Mouse (Mus musculus): ENCODE results near the gene Gm10406. TPM values are rescaled to one million over a fixed set of nuclear protein-coding genes. Genes with fewer than 3 reads are reported as not detected.
"Not testable (repeated sequence)": the region's sequence is repeated elsewhere in the genome, so short reads cannot be mapped to it uniquely, and the experiment has no call there.

The Gm10406 gene
- 1.0 and 1.7 TPM in 2 replicates for polyA plus RNA-seq (2014; fragmentation: Nextera tagmentation; extraction: Ambion mirVana)

GRCm38 (mm10) chr14:7026781-7027749 is at the start of gene Gm10406:
Gene Gm10406 (minus strand): TSS chr14:7027449.
- DNase-seq (ENCODE audit: low spot score, missing footprints), result peak; percentile 89
- H3K27me3 ChIP-seq (ENCODE audit: control insufficient read depth, insufficient read depth, low read length); H3K4me1 ChIP-seq (ENCODE audit: control insufficient read depth, insufficient read depth, low read length); H3K27ac ChIP-seq (ENCODE audit: low read depth, low read length); H3K9me3 ChIP-seq (ENCODE audit: control insufficient read depth, low read length); H3K36me3 ChIP-seq (ENCODE audit: control insufficient read depth, insufficient read depth, low read length); ATAC-seq (ENCODE audit: low FRiP score): not testable (repeated sequence)
- Histone ChIP-seq H3K4me3 (ENCODE audit: low read depth, low read length) (peak within 1 kb of the TSS; percentile 41), H3K9ac (ENCODE audit: low read length) (peak within 1 kb of the TSS; percentile 62), H3K4me2 (peak within 1 kb of the TSS; percentile 65)
- 1% methylated on average over 44 of the region's 70 CpGs for WGBS

DNA sequence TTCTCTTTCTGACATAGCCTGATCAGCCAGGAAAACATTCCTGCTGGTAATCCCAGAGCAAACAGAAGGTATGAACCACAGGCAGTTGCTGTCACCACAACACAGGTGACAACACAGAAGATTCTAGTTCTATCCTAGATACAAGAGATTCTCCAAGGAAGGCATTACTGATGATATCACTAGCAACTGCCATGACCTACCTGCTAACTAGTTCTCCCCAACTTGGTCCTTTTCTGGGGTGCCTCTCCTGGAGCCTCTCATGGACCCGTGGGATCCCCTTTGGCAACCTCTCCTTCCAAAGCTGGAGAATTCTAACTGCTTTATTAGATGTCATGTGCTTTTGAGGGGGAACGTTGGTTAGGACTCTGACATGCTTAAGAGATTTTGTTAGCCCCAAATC is 17.6 kb upstream of the Gm10406 start, which contains the start of gene Gm3685:
TSS of gene Gm3685 (minus strand) at position 101 of the 400 bp plus-strand sequence.
- not testable (repeated sequence) for H3K9ac ChIP-seq (ENCODE audit: low read length); H3K9me3 ChIP-seq (ENCODE audit: control insufficient read depth, low read length); H3K4me2 ChIP-seq; H3K36me3 ChIP-seq (ENCODE audit: control insufficient read depth, insufficient read depth, low read length); H3K4me3 ChIP-seq (ENCODE audit: low read depth, low read length); H3K27ac ChIP-seq (ENCODE audit: low read depth, low read length); DNase-seq (ENCODE audit: low spot score, missing footprints); H3K4me1 ChIP-seq (ENCODE audit: control insufficient read depth, insufficient read depth, low read length); H3K27me3 ChIP-seq (ENCODE audit: control insufficient read depth, insufficient read depth, low read length); ATAC-seq (ENCODE audit: low FRiP score)
- WGBS, result no CpG with 5 or more reads among the region's 2 CpGs

DNA sequence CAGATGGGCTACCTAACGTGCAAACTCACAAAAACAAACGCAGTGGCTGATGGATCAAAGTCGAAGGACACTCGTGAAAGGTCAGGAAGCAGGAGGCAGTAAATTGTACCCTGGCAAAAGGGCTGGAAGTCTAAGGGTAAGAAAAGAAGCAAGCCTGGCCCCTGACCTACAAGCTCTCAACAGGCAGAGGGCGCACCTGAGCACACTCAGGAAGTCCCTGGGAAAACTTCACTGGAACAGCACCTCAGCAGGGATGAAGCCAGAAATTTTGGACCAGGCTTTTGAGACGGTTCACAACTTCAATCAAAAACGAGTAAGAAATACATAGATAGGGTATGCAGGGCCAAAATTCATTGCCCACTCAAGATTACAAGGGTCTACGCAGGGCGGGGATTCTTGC is 975 bp downstream of the Gm10406 start:
- H3K4me2 ChIP-seq, result peak overlapping the region; percentile 65; the same call in 1 of the 2 replicates
- ATAC-seq (ENCODE audit: low FRiP score); H3K27ac ChIP-seq (ENCODE audit: low read depth, low read length); H3K27me3 ChIP-seq (ENCODE audit: control insufficient read depth, insufficient read depth, low read length); H3K9me3 ChIP-seq (ENCODE audit: control insufficient read depth, low read length); H3K9ac ChIP-seq (ENCODE audit: low read length); H3K4me1 ChIP-seq (ENCODE audit: control insufficient read depth, insufficient read depth, low read length); H3K36me3 ChIP-seq (ENCODE audit: control insufficient read depth, insufficient read depth, low read length); H3K4me3 ChIP-seq (ENCODE audit: low read depth, low read length): not testable (repeated sequence)
- 6% methylated on average over 8 of the region's 9 CpGs for WGBS
- DNase-seq (ENCODE audit: low spot score, missing footprints), result peak; percentile 17

GRCm38 (mm10) chr14:6973718-6974117 is 53.5 kb downstream of the Gm10406 start, which contains the start of gene Gm6356:
Gene Gm6356 (minus strand): TSS chr14:6973818.
- not testable (repeated sequence) for H3K27me3 ChIP-seq (ENCODE audit: control insufficient read depth, insufficient read depth, low read length); H3K36me3 ChIP-seq (ENCODE audit: control insufficient read depth, insufficient read depth, low read length); H3K9ac ChIP-seq (ENCODE audit: low read length); H3K9me3 ChIP-seq (ENCODE audit: control insufficient read depth, low read length); DNase-seq (ENCODE audit: low spot score, missing footprints); H3K27ac ChIP-seq (ENCODE audit: low read depth, low read length); ATAC-seq (ENCODE audit: low FRiP score); H3K4me1 ChIP-seq (ENCODE audit: control insufficient read depth, insufficient read depth, low read length); H3K4me3 ChIP-seq (ENCODE audit: low read depth, low read length); H3K4me2 ChIP-seq
- WGBS, result 62% methylated on average over 1 of the region's 2 CpGs

Other genes with a start within 250 kb of the Gm10406 start
- gene Gm3642, start 187.1 kb downstream of the Gm10406 start, polyA plus RNA-seq (2014; fragmentation: Nextera tagmentation; extraction: Ambion mirVana), result not detected in 2 replicates
- gene Gm3667, start 137.5 kb downstream of the Gm10406 start, polyA plus RNA-seq (2014; fragmentation: Nextera tagmentation; extraction: Ambion mirVana), result 1.8 and 2.1 TPM in 2 replicates
- gene Gm6356, start 53.6 kb downstream of the Gm10406 start, polyA plus RNA-seq (2014; fragmentation: Nextera tagmentation; extraction: Ambion mirVana), result not detected in 2 replicates
- gene Gm3685, start 17.5 kb upstream of the Gm10406 start, polyA plus RNA-seq (2014; fragmentation: Nextera tagmentation; extraction: Ambion mirVana), result not detected in 2 replicates
- gene Gm3696, start 73.2 kb upstream of the Gm10406 start, polyA plus RNA-seq (2014; fragmentation: Nextera tagmentation; extraction: Ambion mirVana), result 2.5 and 3.4 TPM in 2 replicates
- gene Gm6676, start 98.0 kb upstream of the Gm10406 start, polyA plus RNA-seq (2014; fragmentation: Nextera tagmentation; extraction: Ambion mirVana), result not detected in 2 replicates
- 3.8 and 4.2 TPM in 2 replicates for gene Gm3512, start 147.1 kb upstream of the Gm10406 start, polyA plus RNA-seq (2014; fragmentation: Nextera tagmentation; extraction: Ambion mirVana)
- gene Gm16434, start 167.1 kb upstream of the Gm10406 start, polyA plus RNA-seq (2014; fragmentation: Nextera tagmentation; extraction: Ambion mirVana), result not detected in 2 replicates
- not detected in 2 replicates for gene Gm3727, start 237.3 kb upstream of the Gm10406 start, polyA plus RNA-seq (2014; fragmentation: Nextera tagmentation; extraction: Ambion mirVana)